10 mouse cellular contexts compared by ENCODE assay signal in the genomic region with DNA sequence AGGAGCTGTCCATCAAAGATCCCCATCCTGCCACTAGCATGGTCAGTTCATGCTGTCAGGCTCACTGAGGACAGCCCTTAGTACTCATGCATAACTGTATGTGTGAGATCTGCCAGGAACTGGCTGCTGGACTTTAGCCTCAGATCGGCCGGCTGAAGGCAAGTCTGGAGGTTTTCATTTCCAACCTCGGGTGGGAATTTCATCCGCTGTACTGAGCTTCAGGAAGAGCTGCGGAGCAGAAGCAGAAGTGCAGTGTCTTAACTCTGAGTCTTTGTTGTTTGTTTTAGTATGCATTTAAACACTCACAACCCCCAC.
DNase-seq lines count a peak whose midpoint lies in the region; ATAC-seq lines count a peak whose summit lies in the region.
"Had no signal": no experiment of that assay in that cellular context is flagged by ENCODE, and none has a peak within 500 bp of the region (broad histone marks: within the 10 kb centered on the region; RNA-seq: fewer than 3 reads in every experiment).

No protein-coding gene starts in this region.

- H3K36me3 ChIP-seq in lung, embryonic 15.5 days, result no peaks in the 10 kb centered on the region
- no peaks in the 10 kb centered on the region for H3K36me3 ChIP-seq in limb, embryonic 11.5 days (ENCODE audit: control insufficient read depth, insufficient read depth, low read length)
- H3K36me3 ChIP-seq in stomach, embryonic 15.5 days, result no peaks in the 10 kb centered on the region

- no peak for DNase-seq in lung, postnatal 14 days
- DNase-seq in hindlimb bud, embryonic 11.5 days (ENCODE audit: extremely low spot score, low read depth, low spot score), result peak; percentile 50
- DNase-seq in limb, embryonic 11.5 days (ENCODE audit: low spot score), result peak; percentile 68
- no peak for DNase-seq in left cerebral cortex, postnatal 14 days (ENCODE audit: low spot score in 2 of 2)
- no peak for DNase-seq in right cerebral cortex, postnatal 10 days (ENCODE audit: low spot score in 2 of 2)
- no peak for DNase-seq in embryo, embryonic 10.5 days (ENCODE audit: low spot score)
- DNase-seq: heart, postnatal 4 days; liver, postnatal 0 days had no signal

- no peaks in the 10 kb centered on the region for H3K9me3 ChIP-seq in lung, embryonic 15.5 days
- H3K9me3 ChIP-seq in limb, embryonic 11.5 days (ENCODE audit: control insufficient read depth, low read length), result 0 out of 2 replicates have a peak, but pooled peaks cover 3% of the 10 kb centered on the region
- H3K9me3 ChIP-seq in stomach, embryonic 15.5 days, result no peaks in the 10 kb centered on the region

- H3K9ac ChIP-seq in lung, embryonic 15.5 days, result no peak overlapping the region
- peak overlapping the region; percentile 44 for H3K9ac ChIP-seq in limb, embryonic 11.5 days (ENCODE audit: low read length)
- H3K9ac ChIP-seq in stomach, embryonic 15.5 days, result no peak overlapping the region
- H3K9ac ChIP-seq: liver, postnatal 0 days had no signal

- H3K4me3 ChIP-seq in lung, embryonic 15.5 days, result no peak overlapping the region
- H3K4me3 ChIP-seq in limb, embryonic 11.5 days (ENCODE audit: low read depth, low read length), result peak overlapping the region; percentile 19
- no peak overlapping the region for H3K4me3 ChIP-seq in stomach, embryonic 15.5 days (replicated peaks)

- intact Hi-C loops in left cerebral cortex, postnatal 14 days (cut with DNase I), result no loop called here

- H3K4me2 ChIP-seq in lung, embryonic 15.5 days, result peak overlapping the region; percentile 26; the same call in 1 of the 2 replicates
- peak overlapping the region; percentile 42 for H3K4me2 ChIP-seq in limb, embryonic 11.5 days (ENCODE audit: low read depth, severe bottlenecking)
- H3K4me2 ChIP-seq in stomach, embryonic 15.5 days, result peak overlapping the region; percentile 22

- 3% methylated on average over 5 of the region's 5 CpGs for WGBS in lung, embryonic 15.5 days
- 4% methylated on average over 5 of the region's 5 CpGs for WGBS in limb, embryonic 11.5 days
- WGBS in stomach, embryonic 15.5 days, result 2% methylated on average over 5 of the region's 5 CpGs

- 0 out of 2 replicates have a peak overlapping the region, but pooled peaks have one; percentile 6 for H3K27ac ChIP-seq in lung, embryonic 15.5 days
- peak overlapping the region; percentile 99 for H3K27ac ChIP-seq in limb, embryonic 11.5 days (replicated peaks; ENCODE audit: low read depth, low read length)
- H3K27ac ChIP-seq in stomach, embryonic 15.5 days, result peak overlapping the region; percentile 76

- no peaks in the 10 kb centered on the region for H3K27me3 ChIP-seq in lung, embryonic 15.5 days
- no peaks in the 10 kb centered on the region for H3K27me3 ChIP-seq in limb, embryonic 11.5 days (ENCODE audit: control insufficient read depth, insufficient read depth, low read length)
- no peaks in the 10 kb centered on the region for H3K27me3 ChIP-seq in stomach, embryonic 15.5 days (replicated peaks)

- peaks cover 20% of the 10 kb centered on the region for H3K4me1 ChIP-seq in lung, embryonic 15.5 days
- H3K4me1 ChIP-seq in limb, embryonic 11.5 days (ENCODE audit: control insufficient read depth, insufficient read depth, low read length), result peaks cover 26% of the 10 kb centered on the region
- peaks cover 21% of the 10 kb centered on the region; the same call in 1 of the 2 replicates for H3K4me1 ChIP-seq in stomach, embryonic 15.5 days

- ATAC-seq in lung, embryonic 15.5 days (ENCODE audit: borderline replicate concordance, extremely low read depth, low FRiP score, low TSS enrichment), result peak; percentile 21; the same call in 1 of the 2 replicates
- ATAC-seq in limb, embryonic 11.5 days (ENCODE audit: insufficient number of reproducible peaks, low FRiP score, low TSS enrichment, low read depth), result peak; percentile 22; the same call in 1 of the 2 replicates
- ATAC-seq in stomach, embryonic 15.5 days (ENCODE audit: insufficient read depth, low FRiP score, low read depth), result peak; percentile 48; the same call in 1 of the 2 replicates
- ATAC-seq: liver, postnatal 0 days had no signal

Comparison
In these comparisons a context has a peak if more than half of its experiments do, and no peak if none do; other contexts are left out.
1. H3K27ac ChIP-seq: peak in every context shown above with its lines; median percentile 99 in limb, embryonic 11.5 days; 76 in stomach, embryonic 15.5 days; 6 in lung, embryonic 15.5 days.
2. DNase-seq: peak in hindlimb bud, embryonic 11.5 days (single experiment) and limb, embryonic 11.5 days (single experiment); none in lung, postnatal 14 days (single experiment), left cerebral cortex, postnatal 14 days (0 of 2), right cerebral cortex, postnatal 10 days (0 of 2) and embryo, embryonic 10.5 days (single experiment).
3. Peak in every context shown above with its lines, with median percentiles within 50 percentile points of each other: ATAC-seq and H3K4me2 ChIP-seq.